Mouse (Mus musculus) cerebellum, adult 8-10 months (tissue): Measurements from ENCODE around the gene Lrrc4b.

Experiments used
- DNase-seq: peaks from one replicate; pipeline ENCODE4 v3.0.0; 2022

Lrrc4b gene

DNA sequence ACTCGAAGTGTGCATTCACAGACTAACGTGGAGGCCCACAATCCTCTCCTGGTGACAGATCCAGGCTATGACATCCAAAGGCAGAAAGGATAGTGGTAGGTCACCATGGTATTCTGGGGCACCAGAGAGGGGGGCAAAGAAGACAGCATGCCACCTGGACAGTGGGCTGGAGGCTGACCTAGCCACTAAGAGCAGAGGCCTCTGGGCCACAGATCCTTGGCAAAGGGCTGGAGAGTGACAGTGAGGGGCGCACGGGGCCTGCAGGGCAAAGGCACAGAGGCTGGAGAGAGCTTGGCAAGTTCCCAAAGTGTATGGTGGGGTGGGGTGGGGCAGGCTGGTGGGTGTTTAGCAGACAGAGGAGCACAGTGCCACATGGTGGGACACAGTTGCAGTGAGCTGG, 61.5 kb downstream of the Lrrc4b start:
- no peak for DNase-seq

DNA sequence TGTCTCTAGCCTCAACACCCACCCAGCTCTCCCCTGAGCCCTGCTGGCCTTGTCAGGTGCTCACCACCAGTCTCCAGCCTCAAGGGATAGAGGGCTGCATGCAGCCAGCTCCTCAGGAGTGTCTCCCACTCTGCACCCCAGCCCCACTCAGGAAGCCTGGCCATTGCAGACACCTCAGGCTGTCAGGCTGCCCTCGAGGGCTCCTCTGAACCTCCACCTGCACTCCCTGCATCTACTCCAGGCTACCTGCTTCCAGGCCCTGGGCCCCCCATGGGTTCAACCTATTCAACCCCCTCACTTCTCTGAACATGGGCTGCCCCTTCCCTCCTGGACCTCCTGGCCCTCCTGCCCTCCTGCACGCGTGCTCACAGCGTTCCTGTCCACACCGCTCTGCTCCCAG, 62.6 kb downstream of the Lrrc4b start:
- DNase-seq = no peak

DNA sequence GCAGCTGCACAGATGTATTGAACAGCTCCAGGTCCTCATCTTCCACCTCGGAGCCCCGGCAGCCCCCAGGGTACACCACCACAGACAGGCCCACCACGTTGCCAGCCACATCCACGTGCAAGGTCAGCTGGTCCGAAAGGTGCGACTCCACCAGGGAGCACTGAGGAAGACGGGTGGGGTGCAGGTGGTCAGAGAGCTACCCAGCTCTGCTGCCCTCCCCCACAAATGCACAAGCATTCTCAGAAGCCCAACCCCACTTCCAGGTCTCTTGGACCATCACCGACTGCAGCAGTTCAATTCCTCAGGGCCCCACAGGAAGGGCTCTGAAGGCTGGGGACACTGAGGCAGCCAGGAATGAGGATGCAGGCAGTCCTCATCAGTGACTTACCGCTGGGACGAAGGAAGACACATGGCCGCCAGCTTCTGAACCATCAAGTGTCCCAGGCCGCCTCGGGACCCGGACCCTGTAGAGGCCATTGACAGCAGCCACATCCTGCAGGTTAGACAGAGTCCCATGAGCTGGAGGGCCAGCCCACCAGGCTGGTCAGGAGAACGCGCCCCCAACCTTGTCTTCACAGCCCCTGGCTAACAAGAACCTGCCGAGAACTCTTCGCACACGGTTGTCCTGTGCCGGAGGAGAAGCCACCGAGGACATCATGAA, 63.5 kb downstream of the Lrrc4b start:
- DNase-seq = no peak

DNA sequence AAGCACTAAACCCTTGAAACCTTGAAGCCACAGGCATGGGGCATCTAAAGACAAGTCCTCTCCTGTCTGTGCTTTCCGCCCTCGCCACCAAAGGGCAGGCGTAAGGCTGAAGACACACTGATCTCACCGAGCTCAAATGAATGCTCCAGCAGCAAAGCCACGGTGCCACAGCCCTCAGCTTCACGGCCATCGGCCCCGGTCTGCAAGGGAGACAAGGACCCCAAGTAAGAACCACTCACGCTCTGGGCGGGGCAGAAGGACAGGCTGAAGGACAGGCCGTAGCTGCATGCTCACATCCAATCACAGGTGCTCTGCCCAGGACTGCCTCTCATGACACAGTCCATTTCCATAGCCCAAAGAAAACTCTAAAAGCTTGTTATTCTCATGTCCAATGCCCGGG, 65.9 kb downstream of the Lrrc4b start:
- no peak for DNase-seq

DNA sequence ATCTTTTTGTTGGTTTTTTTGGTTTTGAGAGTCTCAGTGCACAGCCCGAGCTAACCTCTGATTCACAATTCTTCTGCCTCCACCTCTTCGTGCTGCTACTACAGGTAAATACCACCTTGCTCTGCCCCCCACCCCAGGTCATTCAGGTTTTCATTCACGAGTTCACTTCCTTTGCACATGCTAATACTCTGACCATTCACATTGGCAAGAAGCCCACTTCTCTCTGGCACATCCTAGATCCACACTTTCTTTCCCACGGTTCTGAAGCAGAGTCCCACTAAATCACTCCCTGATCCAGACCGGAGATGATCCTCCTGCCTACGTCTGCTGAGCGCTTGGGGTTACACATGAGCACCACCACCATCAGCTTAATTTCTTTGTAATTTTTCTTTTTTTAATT, 66.3 kb downstream of the Lrrc4b start:
- no peak for DNase-seq

DNA sequence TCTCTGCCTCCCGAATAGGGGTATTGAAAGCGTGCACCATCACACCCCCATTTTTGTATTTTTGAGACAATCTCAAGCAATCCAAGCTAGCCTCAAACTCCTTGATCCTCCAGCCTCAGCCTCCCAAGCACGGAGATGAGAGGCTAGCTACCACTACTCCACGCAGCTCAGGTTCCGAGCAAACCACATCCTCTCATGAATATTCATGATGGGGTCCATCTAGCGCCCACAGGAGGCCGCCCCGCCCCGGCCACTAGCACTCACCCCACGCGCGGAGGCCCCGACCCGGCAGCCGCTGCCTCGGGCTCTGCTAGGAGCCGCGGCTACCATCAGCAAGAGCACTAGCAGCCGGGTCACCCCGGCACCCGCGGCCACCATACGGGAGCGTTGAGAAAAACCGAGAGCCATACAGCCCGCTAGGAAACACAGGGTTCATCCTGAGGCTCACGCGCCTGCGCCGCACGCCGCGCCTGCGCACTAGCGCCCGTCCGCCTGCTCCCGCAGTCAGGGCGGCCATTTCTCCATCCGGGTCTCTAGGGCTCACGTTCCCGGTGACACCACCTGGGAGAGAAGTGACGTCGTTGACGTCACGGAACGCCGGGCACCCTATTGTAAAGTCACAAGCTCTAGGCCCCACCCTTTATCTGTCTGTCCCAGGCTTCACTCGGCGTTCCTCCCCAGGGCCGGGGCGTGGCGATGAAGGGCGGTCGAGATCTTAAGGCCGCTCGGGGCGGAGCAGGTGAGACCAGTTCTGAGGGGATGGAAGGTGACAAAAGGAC, 67.4 kb downstream of the Lrrc4b start, which contains the start of the genes Emc10 and Fam71e1:
TSS of gene Emc10 (minus strand) at position 538 of the 779 bp plus-strand sequence.
TSS of gene Fam71e1 (plus strand) at position 590 of the 779 bp plus-strand sequence.
- peak; percentile 99 for DNase-seq

DNA sequence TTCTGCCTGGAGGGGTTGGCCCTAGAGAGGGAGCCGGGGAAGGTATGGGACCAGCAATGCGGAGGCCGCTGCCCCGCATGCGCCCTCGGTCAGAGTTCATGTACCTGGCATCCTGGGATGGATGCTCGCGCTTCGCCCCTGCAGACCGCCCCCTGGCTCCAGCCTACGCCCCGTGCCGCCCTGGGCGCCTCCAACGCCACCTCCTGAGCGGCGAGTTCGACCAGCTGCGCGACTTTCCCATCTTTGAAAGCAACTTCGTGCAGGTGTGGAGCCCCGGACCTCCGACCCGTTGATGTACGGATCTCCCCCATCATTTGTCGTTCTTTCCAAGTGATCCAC, 67.9 kb downstream of the Lrrc4b start:
- no peak for DNase-seq

DNA sequence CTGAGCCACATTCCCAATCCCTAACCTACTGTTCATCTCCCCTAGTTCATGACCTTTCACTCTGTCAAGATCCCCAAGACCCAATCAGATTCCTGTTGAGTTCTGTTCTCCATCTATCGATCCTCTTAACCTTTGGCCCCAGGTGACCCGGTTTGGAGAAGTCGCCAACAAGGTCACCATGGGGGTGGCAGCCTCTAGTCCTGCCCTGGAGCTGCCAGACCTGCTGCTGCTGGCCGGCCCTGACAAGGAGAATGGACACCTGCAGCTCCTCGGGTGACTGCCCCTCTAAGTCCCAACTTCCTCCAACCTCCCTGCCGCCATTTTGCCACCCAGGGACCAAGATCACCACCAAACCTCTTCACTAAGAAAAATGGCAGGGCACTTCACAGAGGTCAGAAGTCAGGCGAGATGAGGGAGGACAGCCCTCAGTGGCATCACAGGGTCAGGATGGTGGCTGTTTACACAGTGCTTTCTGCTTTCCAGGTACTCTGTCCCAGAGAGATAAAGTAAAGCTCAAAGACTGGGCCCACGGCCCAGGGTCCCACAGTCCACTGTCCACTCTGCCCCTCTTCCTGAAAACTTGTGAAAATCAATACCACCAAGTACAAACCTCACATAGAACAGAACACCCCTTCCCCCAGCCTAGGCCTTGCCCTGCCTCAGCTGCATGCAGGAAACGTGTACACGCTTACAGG, 68.7 kb downstream of the Lrrc4b start:
- no peak for DNase-seq

DNA sequence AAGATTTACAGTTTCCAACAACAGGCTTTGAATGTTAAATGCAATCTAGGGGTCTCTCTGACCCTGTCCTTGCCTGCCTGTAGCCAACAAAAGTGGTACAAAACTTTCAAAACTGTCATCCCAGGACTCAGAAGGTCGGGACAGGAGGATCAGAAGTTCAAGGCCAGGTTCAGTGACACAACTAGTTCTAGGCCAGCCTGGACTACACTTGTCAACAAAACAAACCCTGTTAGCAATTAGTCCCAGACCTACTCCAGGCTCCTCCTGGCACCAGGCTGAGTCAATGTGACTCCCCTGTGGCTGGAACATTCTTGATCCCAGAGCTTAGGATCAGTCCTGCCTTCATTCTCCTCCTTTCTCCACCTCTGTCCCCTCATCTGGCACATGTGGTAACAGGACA, 70.1 kb downstream of the Lrrc4b start:
- no peak for DNase-seq

DNA sequence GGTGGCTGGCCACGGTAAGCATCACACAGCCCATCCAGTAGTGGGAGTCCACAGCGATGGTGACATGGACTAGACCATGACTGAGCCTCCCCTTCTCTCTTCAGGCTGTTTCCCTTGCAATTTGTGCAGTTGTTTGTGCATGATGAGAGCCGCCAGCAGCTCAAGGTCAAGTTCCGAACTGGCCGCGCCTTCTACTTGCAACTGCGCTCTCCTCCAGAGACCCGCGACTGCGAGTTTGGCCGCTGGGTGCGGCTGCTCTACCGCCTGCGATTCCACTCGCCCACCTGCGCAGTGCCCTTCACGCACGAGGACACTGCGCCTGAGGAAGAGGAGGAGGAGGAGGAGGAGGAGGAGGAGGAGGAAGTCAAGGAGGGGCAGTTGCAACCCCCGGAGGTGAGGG, 71.2 kb downstream of the Lrrc4b start:
- no peak for DNase-seq

DNA sequence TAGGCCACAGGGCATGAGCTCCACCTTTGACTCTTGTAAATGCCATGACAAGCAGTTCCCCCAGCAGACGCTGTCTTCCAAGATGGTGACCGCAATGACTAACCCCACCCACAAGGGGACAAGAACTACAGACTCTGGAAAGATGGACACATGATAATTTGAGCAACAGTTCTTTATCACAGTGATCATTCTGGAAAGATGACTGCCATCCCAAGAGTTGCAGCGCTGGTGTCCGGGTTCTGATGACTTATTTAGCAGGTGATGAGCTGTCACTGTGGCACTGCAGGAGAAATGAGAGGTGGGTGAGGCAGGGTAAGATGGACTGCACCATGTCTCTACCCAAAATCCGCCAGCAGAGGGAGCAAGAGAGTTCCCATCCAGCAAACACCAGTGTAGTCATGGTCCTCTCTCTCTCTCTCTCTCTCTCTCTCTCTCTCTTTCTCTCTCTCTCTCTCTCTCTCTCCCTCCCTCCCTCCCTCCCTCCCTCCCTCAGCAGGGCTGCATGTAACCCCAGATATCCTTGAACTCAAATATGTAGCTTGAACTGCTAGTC, 72.8 kb downstream of the Lrrc4b start:
- DNase-seq = peak; percentile 76

DNA sequence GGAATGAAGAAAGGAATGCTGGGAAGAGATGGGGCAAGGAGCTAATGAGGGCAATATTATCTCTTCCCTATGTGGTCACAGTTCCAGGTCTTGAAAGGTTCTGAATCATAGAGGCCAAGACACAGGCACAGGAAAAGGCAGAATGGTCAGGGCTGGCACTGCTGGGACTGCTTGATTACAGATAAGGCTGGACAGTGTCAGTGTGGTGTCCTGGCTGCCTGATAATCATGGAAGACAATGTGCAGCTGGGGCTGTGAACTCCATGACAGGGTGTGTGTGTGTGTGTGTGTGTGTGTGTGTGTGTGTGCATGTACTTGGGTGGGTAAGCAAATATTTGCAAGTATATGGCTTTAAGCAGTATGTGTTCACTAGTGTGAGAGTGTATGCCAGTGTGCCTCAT, 78.7 kb downstream of the Lrrc4b start:
- DNase-seq = no peak
